Mouse (Mus musculus): Measurements from ENCODE around the gene Rtn3.

GRCm38 (mm10) chr19:7438295-7438694 lies 44.8 kb downstream of the Rtn3 start:
- TF ChIP-seq CTCF (IDR thresholded peaks at IDR 0.05; ENCODE audit: low read depth, low read length) (no peak), TAL1 (conservative IDR thresholded peaks at IDR 0.05; ENCODE audit: low read depth, low read length) (no peak), GATA2 (IDR thresholded peaks at IDR 0.05; ENCODE audit: borderline replicate concordance, low read depth, low read length) (no peak)
